Mouse (Mus musculus) testis, adult 2 months (tissue): Measurements from ENCODE around the gene Adgrf1.

Experiments used
- CTCF ChIP-seq: fragments of 200-500 bp; IDR thresholded peaks from 2 replicates; pipeline ENCODE4 v1.5.1; 2012; ENCODE audit warnings: low read depth, mild to moderate bottlenecking, inconsistent platforms, low read length, moderate library complexity; ENCODE audit not compliant: control insufficient read depth, insufficient read depth, insufficient replicate concordance
- POLR2A ChIP-seq: fragments of 200-500 bp; IDR thresholded peaks from 2 replicates; pipeline ENCODE4 v1.6.1; 2012; ENCODE audit warnings: low read depth, mild to moderate bottlenecking, inconsistent platforms, low read length, moderate library complexity; ENCODE audit not compliant: control insufficient read depth

- TF ChIP-seq POLR2A (no peak), CTCF (no peak)
Measured at GRCm38 (mm10) chr17:43256536-43257135, 13.5 kb upstream of the Adgrf1 start.
